Mouse (Mus musculus): ENCODE results near the gene Mrln. TPM values are rescaled to one million over a fixed set of nuclear protein-coding genes. Genes with fewer than 3 reads are reported as not detected.
A peak's percentile ranks its signal among the peaks of the same experiment; 100 is the strongest.

The Mrln gene
- polyA plus RNA-seq (2015; fragmentation: Nextera tagmentation; extraction: Ambion mirVana), result 0.38 and 0.65 TPM in 2 replicates

GRCm38 (mm10) chr10:70204505-70205399, at the start of gene Mrln:
Gene Mrln, plus strand, starts transcription at chr10:70204664.
- Histone ChIP-seq H3K9me3 (ENCODE audit: low read length) (no peaks in the 10 kb centered on the region), H3K4me2 (ENCODE audit: low read depth, low read length) (peak within 1 kb of the TSS; percentile 48), H3K4me1 (ENCODE audit: insufficient read depth) (no peaks in the 10 kb centered on the region), H3K27ac (ENCODE audit: low read depth) (no peak within 1 kb of the TSS), H3K4me3 (ENCODE audit: low read depth, low read length) (no peak within 1 kb of the TSS), H3K36me3 (replicated peaks; ENCODE audit: insufficient read depth, low read length) (no peaks in the 10 kb centered on the region), H3K27me3 (ENCODE audit: insufficient read depth, low read length) (no peaks in the 10 kb centered on the region), H3K9ac (replicated peaks) (no peak within 1 kb of the TSS)
- no peak for DNase-seq
- ATAC-seq, result no peak
- WGBS (ENCODE audit: insufficient replicate concordance), result 58% methylated on average over 17 of the region's 17 CpGs
- TF ChIP-seq CTCF (IDR thresholded peaks at IDR 0.05; ENCODE audit: low read depth) (no peak), EP300 (IDR thresholded peaks at IDR 0.05; ENCODE audit: low read depth) (no peak)

DNA sequence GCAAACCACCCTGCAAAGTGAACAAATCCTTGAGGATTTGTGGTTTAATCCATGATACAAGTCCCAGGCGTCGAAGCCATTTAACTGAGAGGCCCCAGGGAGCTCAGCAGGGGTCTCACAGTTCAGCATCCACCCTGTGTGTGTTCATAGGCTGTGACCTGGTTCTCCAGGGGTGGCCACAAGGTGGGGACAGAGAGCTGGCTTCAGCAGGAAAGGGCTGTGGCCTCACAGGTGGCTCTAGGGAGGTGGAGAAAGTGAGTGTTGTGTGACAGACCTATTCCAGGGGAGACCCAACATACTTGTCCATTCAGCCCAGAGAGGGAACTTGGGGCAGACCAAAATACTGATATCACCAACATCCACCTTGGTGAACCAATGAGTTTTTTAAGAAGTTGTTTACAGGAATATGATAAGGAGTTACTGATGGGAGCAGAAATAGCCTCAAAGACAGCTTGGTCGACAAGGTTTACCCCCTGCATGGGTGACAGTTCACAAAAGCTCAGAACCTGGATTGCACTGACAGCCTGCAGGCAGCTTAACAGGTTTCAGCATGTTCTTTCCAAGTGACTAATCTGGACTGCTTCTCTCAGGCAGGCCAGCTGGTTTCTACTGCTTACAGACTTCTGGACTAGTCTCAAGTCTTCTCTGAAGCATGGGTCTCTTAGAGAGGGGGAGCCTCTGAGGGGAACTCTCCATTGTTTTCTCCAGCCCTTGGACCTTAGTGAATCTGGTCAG, 47.9 kb upstream of the Mrln start:
- Histone ChIP-seq H3K27me3 (ENCODE audit: insufficient read depth, low read length) (no peaks in the 10 kb centered on the region), H3K4me1 (ENCODE audit: insufficient read depth) (no peaks in the 10 kb centered on the region), H3K36me3 (replicated peaks; ENCODE audit: insufficient read depth, low read length) (peaks cover 37% of the 10 kb centered on the region), H3K27ac (ENCODE audit: low read depth) (no peak overlapping the region), H3K4me2 (ENCODE audit: low read depth, low read length) (no peak overlapping the region), H3K9ac (replicated peaks) (no peak overlapping the region), H3K9me3 (ENCODE audit: low read length) (no peaks in the 10 kb centered on the region), H3K4me3 (ENCODE audit: low read depth, low read length) (no peak overlapping the region)
- peak; percentile 47 for DNase-seq
- no peak for ATAC-seq
- TF ChIP-seq EP300 (IDR thresholded peaks at IDR 0.05; ENCODE audit: low read depth), result no peak
- peak; percentile 71 for TF ChIP-seq CTCF (IDR thresholded peaks at IDR 0.05; ENCODE audit: low read depth)
- WGBS (ENCODE audit: insufficient replicate concordance), result 74% methylated on average over 3 of the region's 3 CpGs

GRCm38 (mm10) chr10:70159651-70160320, 44.7 kb upstream of the Mrln start:
- ATAC-seq (no peak), DNase-seq (no peak)
- Histone ChIP-seq H3K27me3 (ENCODE audit: insufficient read depth, low read length) (no peaks in the 10 kb centered on the region), H3K4me2 (ENCODE audit: low read depth, low read length) (no peak overlapping the region), H3K36me3 (replicated peaks; ENCODE audit: insufficient read depth, low read length) (peaks cover 27% of the 10 kb centered on the region), H3K27ac (ENCODE audit: low read depth) (no peak overlapping the region), H3K4me1 (ENCODE audit: insufficient read depth) (no peaks in the 10 kb centered on the region), H3K4me3 (ENCODE audit: low read depth, low read length) (no peak overlapping the region), H3K9me3 (ENCODE audit: low read length) (no peaks in the 10 kb centered on the region), H3K9ac (replicated peaks) (no peak overlapping the region)
- TF ChIP-seq CTCF (IDR thresholded peaks at IDR 0.05; ENCODE audit: low read depth), result no peak
- no peak for TF ChIP-seq EP300 (IDR thresholded peaks at IDR 0.05; ENCODE audit: low read depth)
- WGBS (ENCODE audit: insufficient replicate concordance), result 88% methylated on average over 12 of the region's 12 CpGs

DNA sequence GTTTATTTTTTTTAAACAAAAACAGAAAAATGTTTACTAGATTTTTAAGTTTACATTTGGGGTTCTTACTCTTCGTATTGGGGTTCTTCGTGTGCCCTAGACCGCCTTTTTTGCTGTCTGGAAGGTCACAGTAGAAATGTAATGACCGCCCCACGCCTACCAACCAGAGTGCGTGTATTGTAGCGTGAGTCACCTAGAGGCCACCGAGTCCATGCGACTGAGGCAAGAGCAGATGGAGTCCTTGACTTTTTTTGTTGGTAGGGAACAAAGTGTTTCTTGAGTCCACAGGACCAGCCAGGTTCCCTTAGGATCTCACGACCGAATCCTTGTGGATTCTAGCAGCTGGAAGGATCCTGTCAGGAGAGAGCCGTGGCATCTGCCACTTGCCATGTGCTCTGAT, 43.7 kb upstream of the Mrln start:
- WGBS (ENCODE audit: insufficient replicate concordance), result 94% methylated on average over 12 of the region's 12 CpGs
- no peak overlapping the region for H3K4me3 ChIP-seq (ENCODE audit: low read depth, low read length)
- ATAC-seq (no peak), DNase-seq (no peak)
- no peak overlapping the region for H3K9ac ChIP-seq (replicated peaks)
- no peaks in the 10 kb centered on the region for H3K9me3 ChIP-seq (ENCODE audit: low read length)
- H3K27ac ChIP-seq (ENCODE audit: low read depth), result no peak overlapping the region
- no peaks in the 10 kb centered on the region for H3K27me3 ChIP-seq (ENCODE audit: insufficient read depth, low read length)
- peaks cover 17% of the 10 kb centered on the region for H3K36me3 ChIP-seq (replicated peaks; ENCODE audit: insufficient read depth, low read length)
- H3K4me1 ChIP-seq (ENCODE audit: insufficient read depth), result no peaks in the 10 kb centered on the region
- TF ChIP-seq EP300 (IDR thresholded peaks at IDR 0.05; ENCODE audit: low read depth) (no peak), CTCF (IDR thresholded peaks at IDR 0.05; ENCODE audit: low read depth) (no peak)
- H3K4me2 ChIP-seq (ENCODE audit: low read depth, low read length), result no peak overlapping the region

DNA sequence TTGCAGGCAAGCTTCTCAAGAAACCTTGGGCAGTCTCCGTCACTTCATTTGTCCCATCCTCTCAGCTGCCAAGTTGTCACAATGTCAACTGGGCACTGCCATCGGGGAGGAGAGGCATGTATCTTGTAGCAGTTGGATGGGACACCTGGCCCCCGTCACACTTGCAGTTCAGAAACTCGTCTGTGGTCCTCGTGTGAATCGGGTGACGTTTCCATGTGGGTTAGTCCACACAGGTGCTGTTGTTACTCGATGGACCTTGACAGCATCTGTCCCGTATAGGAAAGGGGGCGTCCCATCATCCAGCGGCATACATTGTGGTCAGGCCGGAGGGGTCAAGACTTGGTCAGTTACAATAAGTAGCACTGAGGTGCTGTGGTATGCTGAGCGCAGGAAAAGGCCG, 43.0 kb upstream of the Mrln start:
- ATAC-seq, result no peak
- no peak for TF ChIP-seq CTCF (IDR thresholded peaks at IDR 0.05; ENCODE audit: low read depth)
- TF ChIP-seq EP300 (IDR thresholded peaks at IDR 0.05; ENCODE audit: low read depth), result no peak

DNA sequence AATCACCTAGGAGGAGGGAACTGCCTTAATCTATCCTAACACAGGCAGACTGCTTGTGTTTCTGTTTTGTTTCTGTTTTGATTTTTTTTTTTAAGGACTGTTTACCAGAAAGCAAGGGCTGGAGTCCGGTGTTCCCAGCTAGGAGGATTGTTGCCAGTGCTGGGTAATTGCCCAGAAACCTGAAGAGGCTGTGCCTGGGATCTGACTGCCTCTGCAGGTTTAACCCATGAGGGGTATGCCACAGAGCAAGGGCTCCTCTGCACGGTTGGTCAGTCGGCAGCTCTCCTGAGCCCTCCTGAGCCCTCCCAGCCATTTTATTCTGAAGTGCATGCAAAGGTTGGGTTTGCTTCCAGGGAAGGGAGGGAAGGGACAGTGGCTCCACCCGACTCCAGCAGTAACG, 40.8 kb upstream of the Mrln start:
- Histone ChIP-seq H3K36me3 (replicated peaks; ENCODE audit: insufficient read depth, low read length) (peaks cover 18% of the 10 kb centered on the region), H3K27ac (ENCODE audit: low read depth) (no peak overlapping the region), H3K4me3 (ENCODE audit: low read depth, low read length) (no peak overlapping the region), H3K9me3 (ENCODE audit: low read length) (no peaks in the 10 kb centered on the region), H3K27me3 (ENCODE audit: insufficient read depth, low read length) (no peaks in the 10 kb centered on the region), H3K4me1 (ENCODE audit: insufficient read depth) (no peaks in the 10 kb centered on the region), H3K9ac (replicated peaks) (no peak overlapping the region), H3K4me2 (ENCODE audit: low read depth, low read length) (no peak overlapping the region)
- 71% methylated on average over 5 of the region's 5 CpGs for WGBS (ENCODE audit: insufficient replicate concordance)
- ATAC-seq (no peak), DNase-seq (no peak)
- TF ChIP-seq EP300 (IDR thresholded peaks at IDR 0.05; ENCODE audit: low read depth), result no peak
- TF ChIP-seq CTCF (IDR thresholded peaks at IDR 0.05; ENCODE audit: low read depth), result no peak

More for the DNA sequence above, 43.0 kb upstream of the Mrln start:
- H3K4me2 ChIP-seq (ENCODE audit: low read depth, low read length), result no peak overlapping the region
- peaks cover 11% of the 10 kb centered on the region; the same call in 1 of the 2 replicates for H3K36me3 ChIP-seq (replicated peaks; ENCODE audit: insufficient read depth, low read length)
- no peaks in the 10 kb centered on the region for H3K9me3 ChIP-seq (ENCODE audit: low read length)
- no peak overlapping the region for H3K9ac ChIP-seq (replicated peaks)
- H3K4me1 ChIP-seq (ENCODE audit: insufficient read depth), result no peaks in the 10 kb centered on the region
- H3K4me3 ChIP-seq (ENCODE audit: low read depth, low read length), result no peak overlapping the region
- 88% methylated on average over 14 of the region's 14 CpGs for WGBS (ENCODE audit: insufficient replicate concordance)
- no peak overlapping the region for H3K27ac ChIP-seq (ENCODE audit: low read depth)
- H3K27me3 ChIP-seq (ENCODE audit: insufficient read depth, low read length), result no peaks in the 10 kb centered on the region
- DNase-seq, result no peak

Measured in liver, postnatal 0 days (tissue).